Mouse (Mus musculus): ENCODE data around the gene Zfhx3. TPM values are rescaled to one million over a fixed set of nuclear protein-coding genes. Genes with fewer than 3 reads are reported as not detected.

The Zfhx3 gene
- polyA plus RNA-seq, 1 experiment from 2014 or later = 65.9 TPM

DNA sequence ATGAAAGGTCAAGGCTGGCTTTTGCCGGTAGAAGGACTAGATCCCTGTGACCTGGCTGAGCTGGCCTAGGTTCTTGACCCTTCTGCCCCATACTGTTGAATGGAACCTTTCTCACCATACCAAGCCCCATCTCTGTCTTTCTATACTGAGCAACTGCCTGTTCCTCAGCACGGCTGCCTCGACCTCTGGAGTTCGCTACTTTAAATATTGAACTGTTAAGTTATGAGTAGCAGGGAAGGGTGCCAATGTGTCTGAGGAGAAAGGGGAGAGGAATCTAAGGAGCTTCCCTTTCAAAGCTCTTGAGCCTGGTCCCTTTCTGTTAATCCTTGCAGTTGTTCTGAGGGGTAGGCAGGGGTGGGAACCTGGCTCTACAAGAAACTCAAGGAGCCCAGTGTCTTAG is 799.2 kb downstream of the Zfhx3 start:
- no peak overlapping the region for H3K9ac ChIP-seq (replicated peaks)
- ATAC-seq = no peak
- WGBS = 94% methylated on average over 4 of the region's 4 CpGs
- H3K27ac ChIP-seq = no peak overlapping the region
- peaks cover 61% of the 10 kb centered on the region for H3K4me1 ChIP-seq (replicated peaks)
- no peaks in the 10 kb centered on the region for H3K9me3 ChIP-seq
- H3K4me2 ChIP-seq (replicated peaks) = no peak overlapping the region
- no peak overlapping the region for H3K4me3 ChIP-seq (replicated peaks)
- no peaks in the 10 kb centered on the region for H3K27me3 ChIP-seq
- peaks cover 7% of the 10 kb centered on the region for H3K36me3 ChIP-seq

DNA sequence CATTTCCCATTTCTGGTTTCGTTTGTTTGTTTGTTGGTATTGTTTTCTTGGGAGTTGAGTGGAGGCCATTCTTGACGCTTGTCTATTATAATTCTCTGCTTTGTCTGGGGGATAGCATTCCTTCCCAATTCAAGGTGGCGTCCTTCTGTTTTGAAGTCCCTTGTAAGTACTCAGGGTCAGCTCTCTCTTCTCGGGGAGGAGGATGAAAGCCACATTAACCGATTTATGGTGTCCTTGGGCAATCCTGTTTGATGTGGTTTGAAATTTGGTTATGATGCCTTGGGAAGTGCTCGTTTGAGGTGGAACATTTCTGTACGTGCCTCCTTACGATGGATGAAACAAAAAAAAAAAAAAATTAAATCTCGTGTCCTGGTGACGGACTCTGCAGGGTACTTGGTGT is 800.0 kb downstream of the Zfhx3 start:
- H3K27me3 ChIP-seq = no peaks in the 10 kb centered on the region
- H3K27ac ChIP-seq = no peak overlapping the region
- peaks cover 7% of the 10 kb centered on the region for H3K36me3 ChIP-seq
- ATAC-seq = no peak
- whole genome bisulfite sequencing = 78% methylated on average over 10 of the region's 10 CpGs
- no peak overlapping the region for H3K9ac ChIP-seq (replicated peaks)
- H3K4me3 ChIP-seq (replicated peaks) = no peak overlapping the region
- no peak overlapping the region for H3K4me2 ChIP-seq (replicated peaks)
- H3K9me3 ChIP-seq = no peaks in the 10 kb centered on the region
- peaks cover 55% of the 10 kb centered on the region for H3K4me1 ChIP-seq (replicated peaks)

DNA sequence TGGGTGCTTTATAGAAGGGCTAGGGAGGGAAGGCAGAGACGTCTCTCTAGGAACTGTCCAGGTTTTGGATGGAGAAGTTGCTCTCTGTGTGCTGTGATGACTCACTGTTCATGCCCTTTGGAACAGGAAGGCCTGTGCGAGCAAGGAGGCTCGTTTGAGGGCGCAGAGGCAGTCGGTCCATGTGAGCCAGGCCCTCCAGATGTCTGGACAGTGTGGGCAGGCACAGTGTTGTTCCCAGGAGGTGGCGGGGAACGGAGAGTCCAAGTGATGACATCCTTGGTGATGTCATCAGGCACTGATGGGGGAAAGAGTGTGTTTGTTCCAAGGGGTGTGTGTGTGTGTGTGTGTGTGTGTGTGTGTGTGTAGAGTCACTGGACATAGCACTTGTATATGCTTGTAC is 800.8 kb downstream of the Zfhx3 start:
- no peak for ATAC-seq
- H3K9me3 ChIP-seq = no peaks in the 10 kb centered on the region
- 82% methylated on average over 7 of the region's 7 CpGs for WGBS

DNA sequence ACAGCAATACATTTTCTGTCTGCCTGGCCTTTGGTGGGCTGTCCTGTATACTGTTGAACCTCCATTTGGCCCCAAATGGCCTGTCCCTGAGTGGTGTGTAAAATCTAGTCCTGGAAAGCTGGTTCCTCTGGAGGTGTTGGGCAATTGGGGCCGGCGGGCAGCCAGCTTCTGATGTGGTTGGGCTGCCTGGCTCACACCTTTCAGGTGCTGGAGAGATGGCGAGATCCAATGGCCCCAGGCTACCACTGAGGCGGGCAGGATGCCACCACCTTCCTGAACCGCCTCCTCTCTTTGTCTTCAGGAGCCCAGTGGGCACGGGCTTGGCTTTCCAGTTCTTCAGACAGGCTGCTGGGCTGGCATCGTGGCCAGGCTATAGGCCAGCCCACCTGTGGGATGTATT is 803.1 kb downstream of the Zfhx3 start:
- no peak for ATAC-seq
- Histone ChIP-seq H3K4me3 (replicated peaks) (no peak overlapping the region), H3K9me3 (no peaks in the 10 kb centered on the region), H3K27ac (no peak overlapping the region), H3K36me3 (peaks cover 7% of the 10 kb centered on the region; the same call in 1 of the 2 replicates), H3K27me3 (no peaks in the 10 kb centered on the region), H3K4me1 (replicated peaks) (peaks cover 69% of the 10 kb centered on the region), H3K4me2 (replicated peaks) (no peak overlapping the region), H3K9ac (replicated peaks) (no peak overlapping the region)
- WGBS = 97% methylated on average over 7 of the region's 7 CpGs

More for the DNA sequence above, 800.8 kb downstream of the Zfhx3 start:
- Histone ChIP-seq H3K4me2 (replicated peaks) (no peak overlapping the region), H3K4me1 (replicated peaks) (peaks cover 56% of the 10 kb centered on the region), H3K27ac (no peak overlapping the region), H3K4me3 (replicated peaks) (no peak overlapping the region), H3K27me3 (no peaks in the 10 kb centered on the region), H3K36me3 (peaks cover 7% of the 10 kb centered on the region; the same call in 1 of the 2 replicates), H3K9ac (replicated peaks) (no peak overlapping the region)

DNA sequence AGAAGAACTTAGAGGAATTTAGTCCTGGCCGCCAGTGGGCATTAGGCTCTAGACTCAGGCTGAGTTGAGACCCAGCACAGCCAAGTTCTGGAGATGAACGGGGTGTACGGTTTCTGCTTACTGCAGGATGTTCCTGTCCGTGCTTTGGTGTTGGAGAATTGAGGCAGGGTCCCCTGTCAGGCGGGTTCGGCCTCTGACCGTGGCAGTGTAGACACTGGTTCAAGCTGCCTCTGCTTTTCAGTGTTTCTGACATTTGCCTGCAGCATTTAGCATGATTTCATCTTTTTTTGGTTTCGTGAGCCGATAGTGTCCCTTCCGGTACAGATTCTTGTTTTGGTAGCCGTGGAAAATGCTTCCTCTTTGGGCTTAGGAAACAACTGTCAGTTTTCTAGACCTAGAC is 805.7 kb downstream of the Zfhx3 start:
- WGBS = 49% methylated on average over 11 of the region's 11 CpGs

GRCm38 (mm10) chr8:108748851-108749376 is 806.5 kb downstream of the Zfhx3 start:
- no peaks in the 10 kb centered on the region for H3K9me3 ChIP-seq
- H3K4me1 ChIP-seq (replicated peaks) = peaks cover 51% of the 10 kb centered on the region
- no peaks in the 10 kb centered on the region for H3K36me3 ChIP-seq
- no peak overlapping the region; the same call in 1 of the 2 replicates for H3K9ac ChIP-seq (replicated peaks)
- H3K4me2 ChIP-seq (replicated peaks) = 0 out of 2 replicates have a peak overlapping the region, but pooled peaks have one; percentile 3
- no peak overlapping the region for H3K4me3 ChIP-seq (replicated peaks)
- 5% methylated on average over 6 of the region's 6 CpGs for WGBS
- H3K27ac ChIP-seq = peak overlapping the region; percentile 48
- H3K27me3 ChIP-seq = no peaks in the 10 kb centered on the region
- peak; percentile 65 for ATAC-seq

More for the DNA sequence above, 805.7 kb downstream of the Zfhx3 start:
- Histone ChIP-seq H3K9ac (replicated peaks) (no peak overlapping the region), H3K4me3 (replicated peaks) (no peak overlapping the region), H3K27ac (0 out of 2 replicates have a peak overlapping the region, but pooled peaks have one; percentile 7), H3K4me2 (replicated peaks) (0 out of 2 replicates have a peak overlapping the region, but pooled peaks have one; percentile 3), H3K27me3 (no peaks in the 10 kb centered on the region), H3K4me1 (replicated peaks) (peaks cover 54% of the 10 kb centered on the region), H3K9me3 (no peaks in the 10 kb centered on the region), H3K36me3 (no peaks in the 10 kb centered on the region)
- no peak for ATAC-seq

DNA sequence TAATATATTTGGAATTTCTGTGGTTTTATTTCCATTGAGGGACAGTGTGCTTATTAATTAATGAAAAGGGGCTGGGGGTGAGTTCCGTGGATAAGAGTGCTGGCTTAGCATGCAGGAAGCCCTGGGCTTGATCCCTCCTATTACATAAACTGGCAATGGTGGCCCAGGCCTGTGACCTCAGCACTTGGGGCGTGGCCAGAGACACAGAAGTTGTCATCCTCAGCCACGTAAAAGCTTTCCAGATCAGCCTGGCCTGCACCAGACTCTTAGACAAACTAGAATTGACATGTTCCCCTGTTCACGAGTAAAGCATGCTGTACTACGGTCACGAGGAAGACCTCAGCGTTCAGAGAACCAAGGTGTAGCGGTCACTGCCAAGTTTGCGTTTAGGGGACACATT is 808.4 kb downstream of the Zfhx3 start:
- Histone ChIP-seq H3K9ac (replicated peaks) (no peak overlapping the region), H3K27me3 (no peaks in the 10 kb centered on the region), H3K4me3 (replicated peaks) (no peak overlapping the region), H3K4me2 (replicated peaks) (no peak overlapping the region), H3K36me3 (no peaks in the 10 kb centered on the region), H3K27ac (no peak overlapping the region), H3K9me3 (no peaks in the 10 kb centered on the region), H3K4me1 (replicated peaks) (peaks cover 60% of the 10 kb centered on the region)
- ATAC-seq = no peak
- 92% methylated on average over 9 of the region's 9 CpGs for WGBS

- no peak overlapping the region for H3K4me2 ChIP-seq (replicated peaks)
- H3K27ac ChIP-seq = no peak overlapping the region
- no peak for ATAC-seq
- 72% methylated on average over 6 of the region's 6 CpGs for whole genome bisulfite sequencing
- no peaks in the 10 kb centered on the region for H3K27me3 ChIP-seq
- H3K9me3 ChIP-seq = no peaks in the 10 kb centered on the region
- peaks cover 60% of the 10 kb centered on the region for H3K4me1 ChIP-seq (replicated peaks)
- no peak overlapping the region for H3K9ac ChIP-seq (replicated peaks)
- H3K4me3 ChIP-seq (replicated peaks) = no peak overlapping the region
- H3K36me3 ChIP-seq = no peaks in the 10 kb centered on the region
Measured at GRCm38 (mm10) chr8:108754556-108754955, 812.1 kb downstream of the Zfhx3 start.

- H3K9me3 ChIP-seq = no peaks in the 10 kb centered on the region
- peak; percentile 32; the same call in 1 of the 2 replicates for ATAC-seq
- H3K4me3 ChIP-seq (replicated peaks) = no peak overlapping the region
- H3K27me3 ChIP-seq = no peaks in the 10 kb centered on the region
- no peaks in the 10 kb centered on the region for H3K36me3 ChIP-seq
- peak overlapping the region; percentile 40; the same call in 1 of the 2 replicates for H3K27ac ChIP-seq
- 56% methylated on average over 19 of the region's 19 CpGs for WGBS
- 0 out of 2 replicates have a peak overlapping the region, but pooled peaks have one; percentile 7 for H3K4me2 ChIP-seq (replicated peaks)
- peaks cover 63% of the 10 kb centered on the region for H3K4me1 ChIP-seq (replicated peaks)
- H3K9ac ChIP-seq (replicated peaks) = no peak overlapping the region
Measured at GRCm38 (mm10) chr8:108755400-108756325, 813.2 kb downstream of the Zfhx3 start.

- no peaks in the 10 kb centered on the region for H3K27me3 ChIP-seq
- peak overlapping the region; percentile 24; the same call in 1 of the 2 replicates for H3K9ac ChIP-seq (replicated peaks)
- no peak overlapping the region for H3K4me3 ChIP-seq (replicated peaks)
- peaks cover 92% of the 10 kb centered on the region for H3K4me1 ChIP-seq (replicated peaks)
- H3K9me3 ChIP-seq = no peaks in the 10 kb centered on the region
- peak overlapping the region; percentile 67 for H3K27ac ChIP-seq
- no peaks in the 10 kb centered on the region for H3K36me3 ChIP-seq
- 47% methylated on average over 15 of the region's 15 CpGs for WGBS
- peak; percentile 53; the same call in 1 of the 2 replicates for ATAC-seq
- peak overlapping the region; percentile 12; the same call in 1 of the 2 replicates for H3K4me2 ChIP-seq (replicated peaks)
Measured at GRCm38 (mm10) chr8:108759511-108760330, 817.3 kb downstream of the Zfhx3 start.

DNA sequence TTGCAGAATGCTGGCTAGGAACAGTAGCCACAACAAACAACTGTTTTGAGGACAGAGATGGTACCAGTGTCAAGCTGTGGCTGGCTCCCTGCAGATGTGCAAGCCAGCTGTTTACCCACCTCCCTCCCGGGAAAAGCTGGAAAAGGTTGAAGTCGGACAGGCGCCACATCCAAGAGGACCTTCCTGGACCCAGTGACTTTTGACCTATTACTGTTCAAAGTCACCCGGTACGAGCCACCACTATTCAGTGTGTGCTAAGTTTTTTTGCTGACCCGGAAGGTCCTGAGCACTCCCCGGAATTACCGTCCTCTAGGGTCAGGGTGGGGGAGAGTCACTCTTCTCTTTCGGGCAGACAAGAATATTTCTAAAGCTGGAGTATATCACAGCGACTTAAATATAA is 818.3 kb downstream of the Zfhx3 start:
- Histone ChIP-seq H3K4me1 (replicated peaks) (peaks cover 89% of the 10 kb centered on the region), H3K9ac (replicated peaks) (no peak overlapping the region), H3K27ac (no peak overlapping the region), H3K4me2 (replicated peaks) (no peak overlapping the region), H3K27me3 (no peaks in the 10 kb centered on the region), H3K9me3 (no peaks in the 10 kb centered on the region), H3K36me3 (no peaks in the 10 kb centered on the region), H3K4me3 (replicated peaks) (no peak overlapping the region)
- no peak for ATAC-seq
- WGBS = 84% methylated on average over 10 of the region's 10 CpGs
